Mouse (Mus musculus): ENCODE data around the gene Ms4a6c.
"Not testable (repeated sequence)": the region's sequence is repeated elsewhere in the genome, so short reads cannot be mapped to it uniquely, and the experiment has no call there.

Ms4a6c gene

GRCm38 (mm10) chr19:11469215-11469614 is at the start of gene Ms4a6c:
TSS of gene Ms4a6c (plus strand) at chr19:11469366.
- not testable (repeated sequence) for DNase-seq (ENCODE audit: low read depth, low spot score)

DNA sequence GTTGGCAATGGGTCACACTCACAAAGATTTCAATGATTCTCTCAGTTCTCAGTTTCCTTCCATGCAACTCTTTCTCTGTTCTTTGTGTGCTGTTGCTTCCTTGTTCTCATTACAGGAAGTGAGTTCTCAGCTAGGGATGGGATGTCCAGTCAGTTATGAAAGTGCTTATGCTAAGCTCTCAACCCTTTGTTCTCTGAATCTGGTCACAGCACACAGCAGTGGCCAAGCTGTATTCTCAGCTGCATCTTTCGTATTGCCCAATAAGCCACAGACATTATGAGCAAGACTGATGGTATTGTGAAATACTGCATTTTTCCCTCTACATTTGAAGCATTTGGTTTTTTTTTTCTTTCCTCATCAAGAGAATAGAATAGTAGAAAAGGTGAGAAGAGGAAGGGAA is 38.0 kb upstream of the Ms4a6c start:
- not testable (repeated sequence) for DNase-seq (ENCODE audit: low read depth, low spot score)

DNA sequence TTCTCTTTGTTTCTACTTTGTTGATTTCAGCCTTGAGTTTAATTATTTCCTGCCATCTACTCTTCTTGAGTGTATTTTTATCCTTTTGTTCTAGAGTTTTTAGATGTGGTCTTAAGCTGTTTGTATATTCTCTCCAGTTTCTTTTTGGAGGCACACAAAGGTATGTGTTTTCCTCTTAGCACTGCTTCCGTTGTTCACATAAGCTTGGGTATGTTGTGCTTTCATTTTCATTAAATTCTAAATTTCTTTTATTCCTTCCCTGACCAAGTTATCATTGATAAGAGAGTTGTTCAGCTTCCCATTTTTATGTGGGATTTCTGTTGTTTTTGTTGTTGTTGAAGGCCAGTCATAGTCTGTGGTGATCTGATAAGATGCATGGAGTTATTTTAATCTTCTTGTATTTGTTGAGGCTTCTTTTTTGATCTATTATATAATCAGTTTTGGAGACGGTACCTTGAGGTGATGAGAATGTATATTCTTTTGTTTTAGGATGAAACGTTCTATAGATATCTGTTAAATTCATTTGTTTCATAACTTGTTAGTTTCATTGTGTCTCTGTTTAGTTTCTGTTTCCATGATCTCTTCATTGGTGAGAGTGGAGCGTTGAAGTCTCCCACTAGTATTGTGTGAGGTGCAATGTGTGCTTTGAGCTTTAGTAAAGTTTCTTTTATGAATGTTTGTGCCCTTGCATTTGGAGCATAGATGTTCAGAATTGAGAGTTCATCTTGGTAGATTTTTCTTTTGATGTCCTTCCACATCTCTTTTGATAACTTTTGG is 33.9 kb upstream of the Ms4a6c start:
- no peak for DNase-seq (ENCODE audit: low read depth, low spot score)

DNA sequence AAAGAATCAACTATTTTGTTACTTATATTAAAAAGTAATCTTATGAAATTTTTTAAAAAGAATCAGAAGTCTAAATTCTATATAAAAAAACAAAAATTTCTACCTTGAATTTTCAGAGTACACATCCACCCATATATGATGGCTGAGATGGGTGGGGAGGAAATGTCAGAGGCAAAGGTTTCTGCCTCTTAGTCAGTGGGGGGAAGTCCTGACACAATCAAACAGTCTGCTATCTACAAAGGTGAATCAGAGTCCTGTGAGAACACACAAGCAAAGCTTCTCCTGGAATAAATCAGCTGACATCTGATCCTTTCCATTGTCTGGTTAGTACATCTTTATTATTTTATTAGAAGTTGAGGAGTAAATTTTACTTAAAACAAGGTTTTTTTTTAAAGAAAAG is 25.8 kb upstream of the Ms4a6c start, which contains the start of gene Ms4a4b:
TSS of gene Ms4a4b (plus strand) at position 216 of the 400 bp plus-strand sequence.
- no peak for DNase-seq (ENCODE audit: low read depth, low spot score)

GRCm38 (mm10) chr19:11443964-11444363 is 25.2 kb upstream of the Ms4a6c start:
- DNase-seq (ENCODE audit: low read depth, low spot score) = no peak

DNA sequence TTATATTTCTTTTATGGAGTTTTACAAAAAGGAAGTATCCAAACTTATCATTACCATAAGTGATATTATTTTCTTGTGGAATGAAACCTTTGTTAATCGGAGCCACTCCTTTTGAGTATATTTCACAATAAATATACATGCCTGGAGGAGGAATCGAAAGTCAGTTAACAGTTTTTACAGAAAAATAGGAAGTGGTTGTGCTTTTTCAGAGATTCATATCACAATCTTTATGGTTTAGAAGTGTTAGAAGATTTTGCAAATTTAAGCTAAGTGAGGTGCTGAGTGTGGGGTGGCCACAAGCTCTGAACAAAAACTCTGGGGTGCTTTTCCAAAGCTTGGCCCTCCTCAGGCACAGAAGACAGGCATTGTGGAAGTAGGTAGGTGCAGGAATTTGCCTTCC is 21.9 kb upstream of the Ms4a6c start:
- no peak for DNase-seq (ENCODE audit: low read depth, low spot score)

GRCm38 (mm10) chr19:11459041-11459440 is 10.1 kb upstream of the Ms4a6c start:
- DNase-seq (ENCODE audit: low read depth, low spot score) = not testable (repeated sequence)

GRCm38 (mm10) chr19:11464795-11465194 is 4.4 kb upstream of the Ms4a6c start:
- DNase-seq (ENCODE audit: low read depth, low spot score) = not testable (repeated sequence)

DNA sequence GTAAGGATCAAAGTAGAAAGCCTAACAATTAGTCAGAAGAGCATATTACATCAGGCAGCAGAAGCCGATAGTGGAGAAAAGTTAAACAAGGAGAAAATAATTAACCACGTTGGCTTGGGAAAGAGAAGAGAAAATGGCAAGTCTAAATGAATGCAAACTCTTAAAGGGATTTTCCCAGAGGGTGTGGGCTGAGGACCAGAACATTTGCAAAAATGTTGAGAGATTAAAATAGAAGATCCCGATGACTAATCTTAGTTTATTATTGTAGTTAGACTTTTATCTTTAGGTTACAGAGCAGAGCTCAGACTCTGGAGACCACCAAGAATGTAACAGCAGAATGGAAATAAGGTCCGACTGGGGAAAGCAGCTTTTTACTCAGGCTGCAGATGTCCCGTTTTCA is 2.7 kb upstream of the Ms4a6c start:
- no peak for DNase-seq (ENCODE audit: low read depth, low spot score)

GRCm38 (mm10) chr19:11468361-11468760 is 805 bp upstream of the Ms4a6c start:
- not testable (repeated sequence) for DNase-seq (ENCODE audit: low read depth, low spot score)

- no peak for DNase-seq (ENCODE audit: low read depth, low spot score)
Measured at GRCm38 (mm10) chr19:11479714-11480113, 10.5 kb downstream of the Ms4a6c start.

DNA sequence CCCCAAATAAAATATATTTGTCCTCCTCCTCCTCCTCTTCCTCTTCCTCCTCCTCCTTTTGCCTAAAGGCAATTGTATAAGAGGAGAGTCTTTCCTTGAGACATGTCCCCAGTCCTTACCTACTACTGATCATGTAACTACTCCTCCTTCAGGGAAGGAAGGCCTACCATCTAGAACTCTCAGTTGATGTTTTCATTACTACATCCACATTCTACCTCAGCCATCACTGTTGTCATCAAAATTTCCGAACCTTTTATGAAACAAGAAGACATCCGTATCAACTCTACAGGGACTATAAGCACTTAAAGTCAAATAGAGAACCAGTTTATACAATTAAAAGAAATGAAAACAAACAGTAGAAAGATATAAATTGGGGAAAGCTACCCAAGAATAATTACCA is 13.5 kb downstream of the Ms4a6c start:
- DNase-seq (ENCODE audit: low read depth, low spot score) = no peak

GRCm38 (mm10) chr19:11483941-11484340 is 14.8 kb downstream of the Ms4a6c start:
- DNase-seq (ENCODE audit: low read depth, low spot score) = no peak

GRCm38 (mm10) chr19:11484388-11484787 is 15.2 kb downstream of the Ms4a6c start:
- DNase-seq (ENCODE audit: low read depth, low spot score) = no peak

GRCm38 (mm10) chr19:11485266-11485665 is 16.1 kb downstream of the Ms4a6c start:
- DNase-seq (ENCODE audit: low read depth, low spot score) = no peak

DNA sequence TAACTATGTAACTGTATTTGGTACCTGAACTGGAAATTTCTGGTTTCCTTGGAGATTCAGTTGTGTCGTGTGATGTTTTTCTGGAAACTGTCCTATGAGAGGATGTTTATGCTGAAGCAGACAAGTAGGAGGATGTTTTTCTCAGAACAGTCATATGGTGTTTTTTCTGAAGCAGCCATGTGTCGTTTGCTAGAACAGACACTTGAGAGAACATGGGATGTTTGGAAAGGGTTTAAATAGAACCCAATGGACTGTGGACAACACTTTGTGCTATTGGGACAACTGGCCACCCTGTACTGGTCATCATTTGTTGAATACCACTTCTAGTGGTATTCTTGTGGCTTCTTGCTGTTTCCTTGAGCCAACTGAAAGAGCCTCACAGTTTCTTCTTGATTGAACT is 16.6 kb downstream of the Ms4a6c start, which contains the start of gene Gm8369:
TSS of gene Gm8369 (plus strand) at position 193 of the 400 bp plus-strand sequence.
- no peak for DNase-seq (ENCODE audit: low read depth, low spot score)

DNA sequence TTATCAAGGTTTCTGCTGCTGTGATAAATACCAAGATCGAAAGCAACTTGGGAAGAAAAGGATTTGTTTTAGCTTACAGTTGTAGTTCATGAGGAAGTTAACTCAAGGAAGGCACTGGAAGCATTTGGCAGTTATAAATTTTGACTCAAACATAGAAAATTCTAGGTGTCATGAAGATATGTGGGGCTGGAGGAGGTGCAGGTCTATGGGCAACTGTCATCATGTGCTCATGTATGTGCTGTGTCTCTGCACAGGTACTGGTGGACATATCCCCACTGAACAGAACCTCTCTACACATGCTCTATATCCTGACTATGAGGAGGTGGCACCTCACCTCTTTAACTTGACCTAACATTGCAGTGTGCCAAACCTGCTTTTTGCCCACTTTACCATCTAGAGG is 17.4 kb downstream of the Ms4a6c start:
- no peak for DNase-seq (ENCODE audit: low read depth, low spot score)

- DNase-seq (ENCODE audit: low read depth, low spot score) = no peak
Measured at GRCm38 (mm10) chr19:11491406-11492189, 22.4 kb downstream of the Ms4a6c start.

GRCm38 (mm10) chr19:11492671-11493070 is 23.5 kb downstream of the Ms4a6c start:
- no peak for DNase-seq (ENCODE audit: low read depth, low spot score)

- DNase-seq (ENCODE audit: low read depth, low spot score) = no peak
Measured at GRCm38 (mm10) chr19:11494519-11494918, 25.4 kb downstream of the Ms4a6c start.

- no peak for DNase-seq (ENCODE audit: low read depth, low spot score)
Measured at GRCm38 (mm10) chr19:11496361-11496760, 27.2 kb downstream of the Ms4a6c start.

DNA sequence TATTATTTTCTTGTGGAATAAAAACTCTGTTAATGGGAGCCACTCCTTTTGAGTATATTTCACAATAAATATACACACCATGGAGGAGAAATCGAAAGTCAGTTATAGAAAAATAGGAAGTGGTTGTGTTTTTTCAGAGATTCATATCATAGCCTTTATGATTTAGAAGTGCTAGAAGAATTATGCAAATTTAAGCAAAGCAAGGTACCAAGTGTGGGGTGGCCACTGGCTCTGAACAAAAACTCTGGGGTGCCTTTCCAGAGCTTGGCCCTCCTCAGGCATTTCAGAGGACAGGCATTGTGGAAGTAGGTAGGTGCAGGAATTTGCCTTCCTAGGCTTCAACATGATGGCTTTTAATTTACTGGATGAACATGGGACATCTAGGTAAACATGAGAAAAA is 28.1 kb downstream of the Ms4a6c start:
- not testable (repeated sequence) for DNase-seq (ENCODE audit: low read depth, low spot score)

GRCm38 (mm10) chr19:11500796-11501195 is 31.6 kb downstream of the Ms4a6c start:
- DNase-seq (ENCODE audit: low read depth, low spot score) = no peak

All from ZHBTc4 (cell line).